Mouse (Mus musculus) liver, embryonic 16.5 days (tissue): Measurements from ENCODE around the gene Mc1r. TPM values are rescaled to one million over a fixed set of nuclear protein-coding genes. Genes with fewer than 3 reads are reported as not detected.
"Not testable (repeated sequence)": the region's sequence is repeated elsewhere in the genome, so short reads cannot be mapped to it uniquely, and the experiment has no call there.

Experiments used
- ATAC-seq: fragments of 200-750 bp; cut with Nextera tagmentation; 2 replicates; pipeline ENCODE4 v1.8.0; 2017; ENCODE audit warnings: low read depth, mild to moderate bottlenecking, moderate number of reproducible peaks, moderate library complexity
- H3K27ac ChIP-seq: fragments of 300-500 bp; sonication (generic); 2 replicates; pipeline ENCODE4 v1.5.1; 2014; ENCODE audit warnings: mild to moderate bottlenecking, low read length
- H3K27me3 ChIP-seq: fragments of 300-500 bp; sonication (generic); 2 replicates; pipeline ENCODE4 v1.6.1; 2014; ENCODE audit warnings: low read depth, low read length, mixed read lengths; ENCODE audit not compliant: control insufficient read depth, insufficient read depth
- H3K36me3 ChIP-seq: fragments of 300-500 bp; sonication (generic); 2 replicates; pipeline ENCODE4 v1.6.1; 2014; ENCODE audit warnings: mild to moderate bottlenecking; ENCODE audit not compliant: control insufficient read depth, insufficient read depth
- H3K4me1 ChIP-seq: fragments of 300-500 bp; sonication (generic); 2 replicates; pipeline ENCODE4 v1.6.1; 2014; ENCODE audit warnings: low read depth, low read length, mixed read lengths; ENCODE audit not compliant: control insufficient read depth
- H3K4me2 ChIP-seq: fragments of 300-500 bp; sonication (generic); 2 replicates; pipeline ENCODE4 v1.6.1; 2014; ENCODE audit warnings: low read depth, low read length, mixed read lengths
- H3K4me3 ChIP-seq: fragments of 300-500 bp; sonication (generic); 2 replicates; pipeline ENCODE4 v1.5.1; 2014; ENCODE audit warnings: low read depth, mild to moderate bottlenecking, low read length
- H3K9ac ChIP-seq: fragments of 300-500 bp; sonication (generic); 2 replicates; pipeline ENCODE4 v1.6.1; 2014; ENCODE audit warnings: low read depth, low read length
- H3K9me3 ChIP-seq: fragments of 300-500 bp; sonication (generic); replicated peaks from 2 replicates; pipeline ENCODE4 v1.6.1; 2016; ENCODE audit warnings: low read length; ENCODE audit not compliant: control insufficient read depth
- WGBS: fragments of 180-500 bp; shearing (Covaris S2); extraction: QIAGEN DNeasy Blood & Tissue Kit; methylation state at CpG from one replicate; pipeline ENCODE4 v1.1.7; 2014; ENCODE audit not compliant: insufficient replicate concordance; 5-methylcytosine and 5-hydroxymethylcytosine counted together
- polyA plus RNA-seq: library from polyadenylated mRNA; unstranded; fragments of >200 nt; fragmentation: Nextera tagmentation; extraction: Ambion mirVana; gene quantifications from 2 replicates; pipeline ENCODE4 v1.2.1, GENCODE M21; 2015

Gene Mc1r
- polyA plus RNA-seq, 1 experiment from 2014 or later, result not detected

GRCm38 (mm10) chr8:123426511-123427509, 19.9 kb downstream of the Mc1r start:
- no peaks in the 10 kb centered on the region for H3K27me3 ChIP-seq
- ATAC-seq, result no peak
- H3K36me3 ChIP-seq, result no peaks in the 10 kb centered on the region
- 86% methylated on average over 27 of the region's 27 CpGs for WGBS
- peaks cover 40% of the 10 kb centered on the region for H3K9me3 ChIP-seq
- peaks cover 5% of the 10 kb centered on the region for H3K4me1 ChIP-seq
- no peak overlapping the region for H3K9ac ChIP-seq
- H3K4me2 ChIP-seq, result no peak overlapping the region
- no peak overlapping the region for H3K4me3 ChIP-seq
- H3K27ac ChIP-seq, result no peak overlapping the region

- no peak overlapping the region for H3K4me2 ChIP-seq
- no peak for ATAC-seq
- no peak overlapping the region for H3K9ac ChIP-seq
- H3K27ac ChIP-seq, result no peak overlapping the region
- no peaks in the 10 kb centered on the region for H3K4me1 ChIP-seq
- no peaks in the 10 kb centered on the region for H3K36me3 ChIP-seq
- H3K9me3 ChIP-seq, result peaks cover 47% of the 10 kb centered on the region
- no peaks in the 10 kb centered on the region for H3K27me3 ChIP-seq
- no peak overlapping the region for H3K4me3 ChIP-seq
- WGBS, result 86% methylated on average over 24 of the region's 24 CpGs
Measured at GRCm38 (mm10) chr8:123427639-123428275, 20.9 kb downstream of the Mc1r start.

GRCm38 (mm10) chr8:123428343-123428893, 21.5 kb downstream of the Mc1r start:
- Histone ChIP-seq H3K27ac (no peak overlapping the region), H3K4me1 (no peaks in the 10 kb centered on the region), H3K9me3 (peaks cover 50% of the 10 kb centered on the region), H3K4me2 (no peak overlapping the region), H3K27me3 (no peaks in the 10 kb centered on the region), H3K36me3 (no peaks in the 10 kb centered on the region), H3K4me3 (no peak overlapping the region), H3K9ac (no peak overlapping the region)
- WGBS, result 90% methylated on average over 29 of the region's 29 CpGs
- ATAC-seq, result no peak

GRCm38 (mm10) chr8:123428939-123429721, 22.2 kb downstream of the Mc1r start:
- WGBS, result 81% methylated on average over 23 of the region's 23 CpGs
- Histone ChIP-seq H3K27ac (no peak overlapping the region), H3K4me3 (no peak overlapping the region), H3K4me2 (no peak overlapping the region), H3K36me3 (no peaks in the 10 kb centered on the region), H3K27me3 (no peaks in the 10 kb centered on the region), H3K9ac (no peak overlapping the region), H3K4me1 (no peaks in the 10 kb centered on the region), H3K9me3 (peaks cover 51% of the 10 kb centered on the region)
- ATAC-seq, result no peak

GRCm38 (mm10) chr8:123429722-123430013, 22.8 kb downstream of the Mc1r start:
- not testable (repeated sequence) for H3K27ac ChIP-seq, H3K4me2 ChIP-seq, ATAC-seq, H3K9ac ChIP-seq, H3K36me3 ChIP-seq, H3K27me3 ChIP-seq, H3K4me3 ChIP-seq, H3K4me1 ChIP-seq
- 86% methylated on average over 15 of the region's 15 CpGs for WGBS
- peaks cover 51% of the 10 kb centered on the region for H3K9me3 ChIP-seq

GRCm38 (mm10) chr8:123430936-123431335, 24.0 kb downstream of the Mc1r start:
- 66% methylated on average over 8 of the region's 8 CpGs for WGBS

GRCm38 (mm10) chr8:123431616-123432365, 24.9 kb downstream of the Mc1r start:
- Histone ChIP-seq H3K4me1 (no peaks in the 10 kb centered on the region), H3K4me2 (no peak overlapping the region), H3K9me3 (peaks cover 46% of the 10 kb centered on the region), H3K4me3 (no peak overlapping the region), H3K27me3 (no peaks in the 10 kb centered on the region), H3K9ac (no peak overlapping the region), H3K27ac (no peak overlapping the region), H3K36me3 (no peaks in the 10 kb centered on the region)
- WGBS, result 84% methylated on average over 24 of the region's 25 CpGs
- no peak for ATAC-seq

More at GRCm38 (mm10) chr8:123430936-123431335, 24.0 kb downstream of the Mc1r start:
- H3K4me1 ChIP-seq, H3K9ac ChIP-seq, H3K4me3 ChIP-seq, H3K4me2 ChIP-seq, ATAC-seq, H3K36me3 ChIP-seq, H3K27me3 ChIP-seq, H3K27ac ChIP-seq: not testable (repeated sequence)
- H3K9me3 ChIP-seq, result peaks cover 51% of the 10 kb centered on the region

- peaks cover 40% of the 10 kb centered on the region for H3K9me3 ChIP-seq
- 90% methylated on average over 16 of the region's 16 CpGs for WGBS
- no peak for ATAC-seq
Measured at GRCm38 (mm10) chr8:123432381-123432780, 25.5 kb downstream of the Mc1r start.

More at GRCm38 (mm10) chr8:123432381-123432780, 25.5 kb downstream of the Mc1r start:
- Histone ChIP-seq H3K4me1 (no peaks in the 10 kb centered on the region), H3K9ac (no peak overlapping the region), H3K4me3 (no peak overlapping the region), H3K4me2 (no peak overlapping the region), H3K27ac (no peak overlapping the region), H3K36me3 (no peaks in the 10 kb centered on the region), H3K27me3 (no peaks in the 10 kb centered on the region)
